ENCODE assay signal across 26 mouse cellular contexts in the genomic region with DNA sequence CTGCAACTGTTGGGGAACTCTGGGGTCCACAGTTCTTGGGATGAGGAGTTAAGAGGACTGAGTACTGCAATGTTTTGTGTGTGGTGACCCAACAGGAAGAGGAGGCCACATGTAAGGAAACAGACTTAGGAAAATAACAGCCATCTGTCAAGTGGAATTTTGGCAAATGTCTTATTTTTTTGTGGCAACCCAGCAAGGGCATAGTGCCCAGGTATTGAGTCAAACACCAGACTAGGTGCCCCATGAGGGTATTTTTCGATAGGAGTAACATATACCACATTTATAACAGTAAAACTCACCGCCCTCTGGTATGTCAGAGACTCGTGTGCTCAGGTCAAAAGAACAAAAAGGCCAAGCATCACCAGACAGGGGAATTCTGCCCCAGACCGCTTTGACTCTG.
DNase-seq lines count a peak whose midpoint lies in the region; ATAC-seq lines count a peak whose summit lies in the region.
"Had no signal": no experiment of that assay in that cellular context is flagged by ENCODE, and none has a peak within 500 bp of the region (broad histone marks: within the 10 kb centered on the region; RNA-seq: fewer than 3 reads in every experiment).

No protein-coding gene starts in this region.

- H3K4me2 ChIP-seq in hindbrain, embryonic 11.5 days (replicated peaks; ENCODE audit: low read depth, low read length) = no peak overlapping the region
- H3K4me2 ChIP-seq: heart, embryonic 12.5 days; kidney, embryonic 15.5 days; liver, embryonic 15.5 days; lung, embryonic 15.5 days; neural tube, embryonic 12.5 days had no signal

- 77% methylated on average over 4 of the region's 4 CpGs for WGBS in hindbrain, embryonic 11.5 days

- H3K9ac ChIP-seq in hindbrain, embryonic 11.5 days (ENCODE audit: low read depth, low read length) = no peak overlapping the region
- H3K9ac ChIP-seq: heart, embryonic 12.5 days; kidney, embryonic 15.5 days; liver, embryonic 15.5 days; lung, embryonic 15.5 days; neural tube, embryonic 12.5 days had no signal

- H3K27ac ChIP-seq in hindbrain, embryonic 11.5 days (ENCODE audit: low read depth, low read length) = no peak overlapping the region
- H3K27ac ChIP-seq: gastrocnemius, adult 2 months; hindbrain, embryonic 10.5 days; hindbrain, postnatal 0 days; kidney, embryonic 15.5 days; liver, embryonic 15.5 days; lung, embryonic 15.5 days; neural tube, embryonic 12.5 days had no signal

- H3K36me3 ChIP-seq in hindbrain, embryonic 11.5 days (ENCODE audit: control insufficient read depth, insufficient read depth, low read length) = no peaks in the 10 kb centered on the region
- H3K36me3 ChIP-seq: heart, embryonic 12.5 days; hindbrain, embryonic 10.5 days; kidney, embryonic 15.5 days; liver, embryonic 15.5 days; lung, embryonic 15.5 days; neural tube, embryonic 12.5 days had no signal

- DNase-seq in 3134 (ENCODE audit: extremely low read depth, insufficient read length, low spot score) (peak; percentile 52), 3T3-L1 (ENCODE audit: low read depth, low spot score) (peak; percentile 51)
- DNase-seq in cerebellum, adult 8-10 months = peak; percentile 56
- peak; percentile 34 to 50 for DNase-seq in cerebellum, postnatal 36 days
- DNase-seq in gastrocnemius, postnatal 4 days (ENCODE audit: low spot score in 2 of 2) = no peak
- DNase-seq in adrenal gland, adult 8-10 months = no peak
- no peak for DNase-seq in hindbrain, embryonic 11.5 days (ENCODE audit: low spot score)
- DNase-seq: embryo, embryonic 11 days; gastrocnemius, adult 2 months; heart, postnatal 10 days; kidney, postnatal 36 days; layer of hippocampus, postnatal 36 days; lung, postnatal 4 days; midbrain, embryonic 14.5 days; retina, postnatal 1 day; thymus, postnatal 14 days had no signal

- H3K9me3 ChIP-seq in hindbrain, embryonic 11.5 days (ENCODE audit: control insufficient read depth, low read length) = no peaks in the 10 kb centered on the region
- H3K9me3 ChIP-seq: heart, embryonic 12.5 days; hindbrain, embryonic 10.5 days; kidney, embryonic 15.5 days; liver, embryonic 15.5 days; lung, embryonic 15.5 days; neural tube, embryonic 12.5 days had no signal

- no peaks in the 10 kb centered on the region for H3K27me3 ChIP-seq in hindbrain, embryonic 11.5 days (ENCODE audit: control insufficient read depth, insufficient read depth, low read length)
- H3K27me3 ChIP-seq: heart, embryonic 12.5 days; kidney, embryonic 15.5 days; liver, embryonic 15.5 days; lung, embryonic 15.5 days; neural tube, embryonic 12.5 days had no signal

- 0 out of 2 replicates have a peak, but pooled peaks cover 2% of the 10 kb centered on the region for H3K4me1 ChIP-seq in hindbrain, embryonic 11.5 days (replicated peaks; ENCODE audit: control insufficient read depth, insufficient read depth, low read length)
- H3K4me1 ChIP-seq: kidney, embryonic 15.5 days; liver, embryonic 15.5 days; neural tube, embryonic 12.5 days had no signal

- ATAC-seq in hindbrain, embryonic 11.5 days (ENCODE audit: low FRiP score) = no peak
- ATAC-seq: CD4-positive, CD25-positive, alpha-beta regulatory T cell, adult 4 months; forebrain, embryonic 14.5 days; hindbrain, postnatal 0 days; intestine, embryonic 16.5 days had no signal

- H3K4me3 ChIP-seq in hindbrain, embryonic 11.5 days (ENCODE audit: low read depth, low read length) = no peak overlapping the region
- H3K4me3 ChIP-seq: gastrocnemius, adult 2 months; heart, embryonic 12.5 days; hindbrain, embryonic 10.5 days; kidney, embryonic 15.5 days; liver, embryonic 15.5 days; lung, embryonic 15.5 days; neural tube, embryonic 12.5 days had no signal

Comparison
In these comparisons a context has a peak if more than half of its experiments do, and no peak if none do; other contexts are left out.
1. DNase-seq: peak in 3134 (single experiment), 3T3-L1 (single experiment), cerebellum, adult 8-10 months (single experiment) and cerebellum, postnatal 36 days (2 of 2); none in gastrocnemius, postnatal 4 days (0 of 2), adrenal gland, adult 8-10 months (single experiment) and hindbrain, embryonic 11.5 days (single experiment).